Comparison of ENCODE assay signal across 21 mouse cellular contexts in the genomic region with DNA sequence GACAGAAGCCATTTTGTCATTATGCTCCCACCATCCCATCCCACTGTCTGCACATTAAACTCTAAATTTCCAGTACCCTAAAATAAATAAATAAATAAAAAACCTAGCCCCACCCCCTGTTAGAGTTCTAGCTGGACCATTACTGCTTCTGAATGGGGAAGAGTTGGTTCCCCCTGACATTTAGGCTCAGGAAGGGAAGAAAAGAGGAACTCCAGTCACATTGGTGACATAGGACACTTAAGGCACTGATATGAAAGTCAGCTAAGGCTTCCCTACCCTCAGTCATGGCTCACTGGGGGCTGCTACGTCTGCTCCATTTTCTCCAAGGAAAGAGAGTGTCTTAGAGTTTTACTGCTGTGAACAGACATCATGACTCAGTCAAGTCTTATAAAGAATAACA. TPM values are rescaled to one million over a fixed set of nuclear protein-coding genes. Genes with fewer than 3 reads are reported as not detected.
DNase-seq lines count a peak whose midpoint lies in the region; ATAC-seq lines count a peak whose summit lies in the region.
"Had no signal": no experiment of that assay in that cellular context is flagged by ENCODE, and none has a peak within 500 bp of the region (broad histone marks: within the 10 kb centered on the region; RNA-seq: fewer than 3 reads in every experiment).

No protein-coding gene starts in this region.

- H3K27ac ChIP-seq in hindbrain, embryonic 14.5 days, result peak overlapping the region; percentile 81; the same call in 1 of the 2 replicates
- no peak overlapping the region for H3K27ac ChIP-seq in hindbrain, embryonic 16.5 days (ENCODE audit: low read depth, low read length)
- H3K27ac ChIP-seq: embryonic facial prominence, embryonic 13.5 days; forebrain, embryonic 12.5 days; heart, adult 2 months; heart, embryonic 15.5 days had no signal

- peaks cover 19% of the 10 kb centered on the region for H3K4me1 ChIP-seq in hindbrain, embryonic 14.5 days (replicated peaks; ENCODE audit: control insufficient read depth, insufficient read depth, low read length)
- H3K4me1 ChIP-seq in hindbrain, embryonic 16.5 days (ENCODE audit: control insufficient read depth, insufficient read depth, low read depth, low read length), result peaks cover 11% of the 10 kb centered on the region
- H3K4me1 ChIP-seq: heart, embryonic 15.5 days had no signal

- H3K36me3 ChIP-seq in hindbrain, embryonic 14.5 days (replicated peaks; ENCODE audit: control insufficient read depth, insufficient read depth), result no peaks in the 10 kb centered on the region; the same call in 1 of the 2 replicates
- no peaks in the 10 kb centered on the region for H3K36me3 ChIP-seq in hindbrain, embryonic 16.5 days (ENCODE audit: control insufficient read depth, insufficient read depth, low read length)
- H3K36me3 ChIP-seq: embryonic facial prominence, embryonic 13.5 days; forebrain, embryonic 12.5 days; heart, embryonic 15.5 days had no signal

- WGBS in hindbrain, embryonic 14.5 days, result 74% methylated on average over 1 of the region's 1 CpGs
- 67% methylated on average over 1 of the region's 1 CpGs for WGBS in hindbrain, embryonic 16.5 days

- H3K27me3 ChIP-seq in hindbrain, embryonic 14.5 days (ENCODE audit: control insufficient read depth, insufficient read depth, low read length), result no peaks in the 10 kb centered on the region
- peaks cover 8% of the 10 kb centered on the region; the same call in 1 of the 2 replicates for H3K27me3 ChIP-seq in hindbrain, embryonic 16.5 days (replicated peaks; ENCODE audit: control insufficient read depth, insufficient read depth, low read length)

- no peak for DNase-seq in hindbrain, embryonic 14.5 days (ENCODE audit: low spot score)
- peak; percentile 8 for DNase-seq in 416B (ENCODE audit: low read depth)
- DNase-seq in MEL-GATA-1-ER (ENCODE audit: extremely low read depth, low read depth), result peak; percentile 65
- no peak for DNase-seq in kidney, postnatal 4 days
- DNase-seq: adrenal gland, postnatal 10 days; cerebellum, adult 11-12 months; cerebellum, adult 9-10 months; cerebellum, postnatal 25 days; gastrocnemius, postnatal 10 days; heart, adult 2 months; heart, postnatal 14 days had no signal

- no peaks in the 10 kb centered on the region for H3K9me3 ChIP-seq in hindbrain, embryonic 14.5 days (ENCODE audit: control insufficient read depth, low read length)
- no peaks in the 10 kb centered on the region for H3K9me3 ChIP-seq in hindbrain, embryonic 16.5 days (ENCODE audit: control insufficient read depth, low read length)
- H3K9me3 ChIP-seq: embryonic facial prominence, embryonic 13.5 days; forebrain, embryonic 12.5 days; heart, embryonic 15.5 days had no signal

- no peak overlapping the region for H3K4me3 ChIP-seq in hindbrain, embryonic 14.5 days (replicated peaks; ENCODE audit: low read length)
- H3K4me3 ChIP-seq in hindbrain, embryonic 16.5 days (ENCODE audit: low read length), result no peak overlapping the region
- H3K4me3 ChIP-seq: embryonic facial prominence, embryonic 13.5 days; forebrain, embryonic 12.5 days; heart, adult 2 months; heart, embryonic 15.5 days had no signal

- ATAC-seq in hindbrain, embryonic 14.5 days (ENCODE audit: low FRiP score), result no peak
- no peak for ATAC-seq in hindbrain, embryonic 16.5 days
- ATAC-seq in megakaryocyte progenitor cell, adult 5-6 weeks (replicated peaks; ENCODE audit: poor library complexity), result peak; percentile 87
- ATAC-seq in megakaryocyte-erythroid progenitor cell, adult 5-6 weeks (replicated peaks; ENCODE audit: low FRiP score, low TSS enrichment, poor library complexity, severe bottlenecking), result no peak
- ATAC-seq: forebrain, embryonic 16.5 days had no signal

- no peak overlapping the region for H3K4me2 ChIP-seq in hindbrain, embryonic 14.5 days (replicated peaks)
- H3K4me2 ChIP-seq in hindbrain, embryonic 16.5 days (ENCODE audit: low read length), result no peak overlapping the region
- H3K4me2 ChIP-seq: embryonic facial prominence, embryonic 13.5 days; forebrain, embryonic 12.5 days; heart, embryonic 11.5 days; heart, embryonic 15.5 days had no signal

- H3K9ac ChIP-seq in hindbrain, embryonic 14.5 days, result no peak overlapping the region
- no peak overlapping the region for H3K9ac ChIP-seq in hindbrain, embryonic 16.5 days (ENCODE audit: low read depth, low read length)
- H3K9ac ChIP-seq: embryonic facial prominence, embryonic 13.5 days; forebrain, embryonic 12.5 days; heart, embryonic 15.5 days had no signal

RNA-seq across cellular contexts. Expression of gene Slc32a1, which starts 13.8 kb away (rescaled TPM):
- 8.7 and 11.5 TPM in 2 replicates for polyA plus RNA-seq in hindbrain, embryonic 14.5 days (2014; fragmentation: Nextera tagmentation; extraction: Ambion mirVana)
- polyA plus RNA-seq in hindbrain, embryonic 16.5 days (2015; fragmentation: Nextera tagmentation; extraction: Ambion mirVana), result 10.4 and 15.0 TPM in 2 replicates
- total RNA-seq in megakaryocyte progenitor cell, adult 5-6 weeks (2015), result 0.05 TPM in 1 of 2 replicates, not detected in the other
- total RNA-seq in megakaryocyte progenitor cell, adult 5-6 weeks (2017), result 0.04 TPM in 1 of 2 replicates, not detected in the other
- not detected in 2 replicates for total RNA-seq in megakaryocyte-erythroid progenitor cell, adult 5-6 weeks (2014; fragmentation: Nextera tagmentation)
- total RNA-seq in megakaryocyte-erythroid progenitor cell, adult 5-6 weeks (2017), result not detected in 2 replicates
- total RNA-seq: adrenal gland, postnatal 10 days; gastrocnemius, postnatal 4 days; heart, adult 2 months; heart, postnatal 14 days; hematopoietic stem cell, adult 5-6 weeks had no signal
- polyA plus RNA-seq: embryonic facial prominence, embryonic 13.5 days; heart, adult 2 months; heart, embryonic 15.5 days had no signal

RNA-seq across cellular contexts. Expression of gene Actr5, which starts 27.9 kb away (rescaled TPM):
- polyA plus RNA-seq in hindbrain, embryonic 14.5 days (2014; fragmentation: Nextera tagmentation; extraction: Ambion mirVana), result 14.6 TPM in 2 replicates
- 6.2 and 12.0 TPM in 2 replicates for polyA plus RNA-seq in hindbrain, embryonic 16.5 days (2015; fragmentation: Nextera tagmentation; extraction: Ambion mirVana)
- total RNA-seq in megakaryocyte progenitor cell, adult 5-6 weeks (2015), result 9.1 and 14.7 TPM in 2 replicates
- 14.5 and 18.7 TPM in 2 replicates for total RNA-seq in megakaryocyte progenitor cell, adult 5-6 weeks (2017)
- 13.8 and 21.1 TPM in 2 replicates for total RNA-seq in megakaryocyte-erythroid progenitor cell, adult 5-6 weeks (2014; fragmentation: Nextera tagmentation)
- total RNA-seq in megakaryocyte-erythroid progenitor cell, adult 5-6 weeks (2017), result 16.2 and 31.5 TPM in 2 replicates

Comparison
In these comparisons a context has a peak if more than half of its experiments do, and no peak if none do; other contexts are left out.
1. DNase-seq: peak in 416B (single experiment) and MEL-GATA-1-ER (single experiment); none in hindbrain, embryonic 14.5 days (single experiment) and kidney, postnatal 4 days (0 of 2).